1 mouse cellular context compared by ENCODE assay signal in genomic region chr3:105686394-105687323, GRCm38 (mm10).
A peak's percentile ranks its signal among the peaks of the same experiment; 100 is the strongest.
TF ChIP-seq lines count a peak whose summit lies in the region.

No protein-coding gene starts in this region.

TF ChIP-seq in CH12.LX, 34 proteins besides CTCF, POLR2A, EP300 and RAD21 (continued from another document):
- TF ChIP-seq ZKSCAN1 (IDR thresholded peaks at IDR 0.05; ENCODE audit: borderline replicate concordance, low read depth, low read length): no peak
- no peak for TF ChIP-seq IRF4 (IDR thresholded peaks at IDR 0.05; ENCODE audit: low read depth, low read length)
- peak; percentile 58 for TF ChIP-seq USF2 (conservative IDR thresholded peaks at IDR 0.05; ENCODE audit: low read depth, low read length)
- TF ChIP-seq TCF12 (IDR thresholded peaks at IDR 0.05; ENCODE audit: low read depth, low read length): no peak
- no peak for TF ChIP-seq UBTF (IDR thresholded peaks at IDR 0.05; ENCODE audit: low read depth, low read length)
- TF ChIP-seq NELFE (IDR thresholded peaks at IDR 0.05; ENCODE audit: low read depth, low read length): no peak
- TF ChIP-seq POLR2AphosphoS2 (IDR thresholded peaks at IDR 0.05; ENCODE audit: low read depth, low read length): no peak
- TF ChIP-seq CHD2 (IDR thresholded peaks at IDR 0.05; ENCODE audit: low read length): no peak
